In the genomic region with DNA sequence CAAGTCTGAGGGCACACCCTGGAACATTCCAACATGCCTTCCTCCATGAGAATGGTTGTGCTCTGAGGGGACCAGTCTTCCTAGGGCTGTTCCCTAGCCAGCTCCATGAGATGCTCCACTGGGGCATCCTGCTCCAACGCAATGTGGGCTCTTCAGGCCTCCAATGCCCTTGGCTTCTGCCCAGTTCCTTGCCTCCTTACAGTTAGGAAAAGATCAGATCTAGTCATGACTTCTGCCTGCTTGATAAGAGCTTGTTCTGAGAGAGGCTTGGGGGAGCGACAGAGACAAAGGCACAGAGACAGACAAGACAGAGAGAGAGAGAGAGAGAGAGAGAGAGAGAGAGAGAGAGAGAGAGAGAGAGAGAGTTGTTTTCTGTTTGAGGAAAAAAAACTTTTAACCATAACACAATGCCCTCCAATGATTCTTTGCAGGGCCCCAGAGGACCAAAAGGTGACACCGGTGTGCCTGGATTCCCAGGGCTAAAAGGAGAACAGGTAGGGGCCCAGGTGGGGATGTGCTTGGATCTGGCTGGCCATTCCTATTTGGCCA, we compare ENCODE assay signal across 23 mouse cellular contexts.
DNase-seq lines count a peak whose midpoint lies in the region; ATAC-seq and TF ChIP-seq lines count a peak whose summit lies in the region.
"Had no signal": no experiment of that assay in that cellular context is flagged by ENCODE, and none has a peak within 500 bp of the region (broad histone marks: within the 10 kb centered on the region; RNA-seq: fewer than 3 reads in every experiment).

No protein-coding gene starts in this region.

- H3K4me1 ChIP-seq in testis, adult 2 months (ENCODE audit: control insufficient read depth, insufficient read depth, low read length), result no peaks in the 10 kb centered on the region

- H3K27ac ChIP-seq in testis, adult 2 months (ENCODE audit: control insufficient read depth, insufficient read depth, low read depth, low read length), result no peak overlapping the region
- H3K27ac ChIP-seq: embryonic facial prominence, embryonic 13.5 days; embryonic facial prominence, embryonic 15.5 days; forebrain, embryonic 10.5 days; forebrain, embryonic 13.5 days; forebrain, embryonic 15.5 days had no signal

- ATAC-seq in megakaryocyte progenitor cell, adult 5-6 weeks (replicated peaks; ENCODE audit: poor library complexity), result 0 out of 2 replicates have a peak, but pooled peaks have one; percentile 10
- ATAC-seq: forebrain, embryonic 13.5 days; forebrain, embryonic 15.5 days; forebrain, postnatal 0 days had no signal

- H3K4me3 ChIP-seq in testis, adult 2 months (ENCODE audit: control insufficient read depth, low read depth, low read length), result peak overlapping the region; percentile 57
- H3K4me3 ChIP-seq: embryonic facial prominence, embryonic 13.5 days; embryonic facial prominence, embryonic 15.5 days; erythroblast, embryonic 14.5 days; forebrain, embryonic 10.5 days; forebrain, embryonic 13.5 days; forebrain, embryonic 15.5 days had no signal

- no peak for TF ChIP-seq CTCF in testis, adult 2 months (IDR thresholded peaks at IDR 0.05; ENCODE audit: control insufficient read depth, insufficient read depth, insufficient replicate concordance, low read depth, low read length)

- no peaks in the 10 kb centered on the region for H3K27me3 ChIP-seq in testis, adult 2 months (ENCODE audit: control insufficient read depth, insufficient read depth, low read length)
- H3K27me3 ChIP-seq: embryonic facial prominence, embryonic 13.5 days; embryonic facial prominence, embryonic 15.5 days; forebrain, embryonic 13.5 days; forebrain, embryonic 15.5 days had no signal

- TF ChIP-seq POLR2A in testis, adult 2 months (IDR thresholded peaks at IDR 0.05; ENCODE audit: control insufficient read depth, low read depth, low read length), result no peak

- no peak for DNase-seq in testis, postnatal 10 days (ENCODE audit: low spot score)
- DNase-seq in R1 (ENCODE audit: low read depth, low spot score) (peak; percentile 14), MN1 (ENCODE audit: low spot score) (no peak)
- DNase-seq in cerebellum, adult 9-11 months, result no peak
- DNase-seq in urinary bladder, postnatal 25 days (ENCODE audit: low spot score), result no peak
- DNase-seq: adrenal gland, adult 2 months; adrenal gland, postnatal 10 days; adrenal gland, postnatal 36 days; cerebellum, adult 11-12 months; cerebellum, adult 2 months; cerebellum, adult 9-10 months; cerebellum, postnatal 14 days; cerebellum, postnatal 36 days; embryo, embryonic 11 days; forebrain, postnatal 0 days had no signal

- no peaks in the 10 kb centered on the region for H3K36me3 ChIP-seq in testis, adult 2 months (ENCODE audit: control insufficient read depth, insufficient read depth, low read length)
- H3K36me3 ChIP-seq: embryonic facial prominence, embryonic 13.5 days; embryonic facial prominence, embryonic 15.5 days; forebrain, embryonic 10.5 days; forebrain, embryonic 15.5 days had no signal
